Mouse (Mus musculus) embryonic facial prominence, embryonic 14.5 days (tissue): Measurements from ENCODE around the gene Chpt1. TPM values are rescaled to one million over a fixed set of nuclear protein-coding genes. Genes with fewer than 3 reads are reported as not detected.

Source experiments
- ATAC-seq: fragments of 200-750 bp; cut with Nextera tagmentation; 2 replicates; pipeline ENCODE4 v1.8.0; 2017; ENCODE audit warnings: low read depth, moderate number of reproducible peaks, moderate TSS enrichment
- DNase-seq: peaks from one replicate; pipeline ENCODE4 v3.0.0-alpha.2; 2015; ENCODE audit warnings: low spot score
- H3K27ac ChIP-seq: fragments of 300-500 bp; sonication (generic); replicated peaks from 2 replicates; pipeline ENCODE4 v1.5.1; 2014; ENCODE audit warnings: low read depth, mild to moderate bottlenecking, low read length, moderate library complexity
- H3K27me3 ChIP-seq: fragments of 300-500 bp; sonication (generic); replicated peaks from 2 replicates; pipeline ENCODE4 v1.6.1; 2014; ENCODE audit warnings: low read length; ENCODE audit not compliant: control insufficient read depth, insufficient read depth
- H3K36me3 ChIP-seq: fragments of 300-500 bp; sonication (generic); 2 replicates; pipeline ENCODE4 v1.6.1; 2014; ENCODE audit warnings: low read length, mixed read lengths; ENCODE audit not compliant: control insufficient read depth, insufficient read depth
- H3K4me1 ChIP-seq: fragments of 300-500 bp; sonication (generic); 2 replicates; pipeline ENCODE4 v1.6.1; 2014; ENCODE audit warnings: antibody characterized with exemption, low read length; ENCODE audit not compliant: control insufficient read depth, insufficient read depth
- H3K4me2 ChIP-seq: fragments of 300-500 bp; sonication (generic); 2 replicates; pipeline ENCODE4 v1.6.1; 2014; ENCODE audit warnings: low read depth, mild to moderate bottlenecking, low read length, moderate library complexity, mixed read lengths
- H3K4me3 ChIP-seq: fragments of 300-500 bp; sonication (generic); 2 replicates; pipeline ENCODE4 v1.5.1; 2014; ENCODE audit warnings: low read depth, mild to moderate bottlenecking, low read length
- H3K9ac ChIP-seq: fragments of 300-500 bp; sonication (generic); 2 replicates; pipeline ENCODE4 v1.6.1; 2014; ENCODE audit warnings: low read depth, mild to moderate bottlenecking, low read length, moderate library complexity, mixed read lengths
- H3K9me3 ChIP-seq: fragments of 300-500 bp; sonication (generic); 2 replicates; pipeline ENCODE4 v1.6.1; 2016; ENCODE audit warnings: low read length; ENCODE audit not compliant: control insufficient read depth
- WGBS: fragments of 180-500 bp; shearing (Covaris S2); extraction: QIAGEN DNeasy Blood & Tissue Kit; methylation state at CpG from one replicate; pipeline ENCODE4 v1.1.7; 2014; 5-methylcytosine and 5-hydroxymethylcytosine counted together
- polyA plus RNA-seq: library from polyadenylated mRNA; unstranded; fragments of >200 nt; fragmentation: Nextera tagmentation; extraction: Ambion mirVana; gene quantifications from 2 replicates; pipeline ENCODE4 v1.2.1, GENCODE M21; 2014

Gene Chpt1
- polyA plus RNA-seq, 1 experiment from 2014 or later: 35.2 TPM

- H3K4me2 ChIP-seq: no peak overlapping the region
- no peak overlapping the region for H3K9ac ChIP-seq
- DNase-seq (no peak), ATAC-seq (no peak)
- H3K27me3 ChIP-seq: no peaks in the 10 kb centered on the region
- 78% methylated on average over 6 of the region's 6 CpGs for WGBS
- no peak overlapping the region for H3K4me3 ChIP-seq
- H3K9me3 ChIP-seq: no peaks in the 10 kb centered on the region
- H3K36me3 ChIP-seq: peaks cover 4% of the 10 kb centered on the region; the same call in 1 of the 2 replicates
- no peaks in the 10 kb centered on the region for H3K4me1 ChIP-seq
- H3K27ac ChIP-seq: no peak overlapping the region
Measured at GRCm38 (mm10) chr10:88404220-88404619, 99.7 kb downstream of the Chpt1 start.

DNA sequence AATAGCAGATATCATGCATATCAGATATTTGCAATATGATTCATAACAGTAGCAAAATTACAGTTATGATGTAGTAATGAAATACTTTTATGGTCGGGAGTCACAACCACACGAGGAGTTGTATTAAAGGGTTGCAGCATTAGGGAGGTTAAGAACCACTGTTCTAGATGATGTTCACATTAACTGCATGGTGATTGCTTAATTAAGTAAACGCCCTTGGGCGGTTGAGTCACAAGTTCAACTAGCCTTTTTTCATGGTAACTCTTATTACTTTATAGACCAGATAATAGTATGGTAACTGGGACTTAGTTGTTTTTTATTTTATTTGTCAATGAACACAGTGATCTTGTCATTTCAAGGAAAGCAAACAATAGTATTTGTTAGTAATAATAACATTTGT, 100.9 kb downstream of the Chpt1 start:
- Histone ChIP-seq H3K27ac (no peak overlapping the region), H3K36me3 (peaks cover 4% of the 10 kb centered on the region; the same call in 1 of the 2 replicates), H3K4me3 (no peak overlapping the region), H3K4me2 (no peak overlapping the region), H3K9me3 (no peaks in the 10 kb centered on the region), H3K27me3 (no peaks in the 10 kb centered on the region), H3K9ac (no peak overlapping the region), H3K4me1 (no peaks in the 10 kb centered on the region)
- ATAC-seq: no peak
- 92% methylated on average over 4 of the region's 4 CpGs for WGBS
- no peak for DNase-seq

Other genes starting within 250 kb of the Chpt1 start
- gene Dram1, start 125.0 kb downstream of the Chpt1 start, polyA plus RNA-seq: 4.9 and 5.7 TPM in 2 replicates
- 9.2 and 9.4 TPM in 2 replicates for gene Gnptab, start 124.9 kb downstream of the Chpt1 start, polyA plus RNA-seq
- gene Sycp3, start 44.5 kb downstream of the Chpt1 start, polyA plus RNA-seq: 0.43 TPM in 1 of 2 replicates, not detected in the other
- 127 and 218 TPM in 2 replicates for gene Mybpc1, start 101.1 kb upstream of the Chpt1 start, polyA plus RNA-seq
- gene Spic, start 180.9 kb upstream of the Chpt1 start, polyA plus RNA-seq: 0.13 and 0.60 TPM in 2 replicates
- gene Arl1, start 226.8 kb upstream of the Chpt1 start, polyA plus RNA-seq: 220 and 231 TPM in 2 replicates